7 mouse cellular contexts compared by ENCODE assay signal in the genomic region with DNA sequence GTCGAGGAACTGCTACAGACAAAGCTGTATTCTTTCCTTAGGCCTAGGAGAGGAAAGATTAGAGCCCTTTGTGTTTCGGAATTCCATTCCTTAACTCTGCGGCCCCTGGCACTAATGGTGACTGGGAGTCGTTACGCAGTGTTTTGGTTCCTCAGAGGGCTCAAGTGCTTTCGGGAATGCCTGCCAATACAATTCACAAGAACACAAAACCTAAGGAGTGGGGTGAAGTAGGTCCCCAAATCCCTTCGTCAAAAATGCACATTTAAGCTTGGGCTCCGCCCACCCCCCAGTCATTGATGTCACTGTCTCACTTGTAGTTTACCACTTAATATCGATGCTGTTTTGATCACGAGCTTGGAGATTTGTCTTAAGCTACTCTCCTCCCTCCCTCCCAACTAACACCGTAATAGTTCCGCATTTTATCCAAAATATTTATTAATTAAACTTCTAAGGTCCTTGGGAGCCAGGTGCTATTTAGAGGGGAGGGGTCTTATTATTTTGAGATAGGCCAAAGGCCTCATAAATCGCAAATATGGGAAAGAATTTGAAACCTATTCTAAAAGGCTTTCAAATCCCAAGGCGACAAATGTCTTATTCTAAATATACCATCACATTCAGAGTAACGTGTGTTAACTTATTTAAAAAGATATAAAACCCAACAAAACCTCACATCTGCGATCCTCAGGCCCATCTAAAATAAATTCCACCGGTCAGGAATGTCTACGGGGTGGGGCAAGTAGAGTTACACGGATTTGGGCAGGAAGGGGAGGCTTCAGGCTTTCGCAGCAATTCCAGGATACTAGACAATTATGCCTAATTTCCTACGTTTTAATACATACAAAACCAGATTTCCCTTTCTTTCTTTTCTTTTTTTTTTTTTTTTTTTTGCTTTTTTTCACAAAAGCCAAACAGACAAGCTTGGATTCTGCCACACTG.
DNase-seq lines count a peak whose midpoint lies in the region; ATAC-seq and TF ChIP-seq lines count a peak whose summit lies in the region.

No protein-coding gene starts in this region.

- ATAC-seq in forebrain, embryonic 15.5 days (replicated peaks), result no peak
- peak; percentile 16; the same call in 1 of the 2 replicates for ATAC-seq in lung, postnatal 0 days

- H3K36me3 ChIP-seq in forebrain, embryonic 15.5 days, result no peaks in the 10 kb centered on the region
- no peaks in the 10 kb centered on the region for H3K36me3 ChIP-seq in hindbrain, embryonic 10.5 days
- no peaks in the 10 kb centered on the region for H3K36me3 ChIP-seq in lung, postnatal 0 days (ENCODE audit: insufficient read depth, low read length)

- peaks cover 11% of the 10 kb centered on the region for H3K4me1 ChIP-seq in bone marrow macrophage, adult 2 months (ENCODE audit: control insufficient read depth, insufficient read depth, low read length)
- H3K4me1 ChIP-seq in forebrain, embryonic 15.5 days, result peaks cover 50% of the 10 kb centered on the region
- H3K4me1 ChIP-seq in hindbrain, embryonic 10.5 days (replicated peaks), result peaks cover 32% of the 10 kb centered on the region
- H3K4me1 ChIP-seq in lung, postnatal 0 days (ENCODE audit: insufficient read depth, low read depth, low read length), result peaks cover 17% of the 10 kb centered on the region

- H3K27ac ChIP-seq in bone marrow macrophage, adult 2 months (ENCODE audit: insufficient read depth, low read depth, low read length), result peak overlapping the region; percentile 100
- H3K27ac ChIP-seq in forebrain, embryonic 15.5 days (replicated peaks), result peak overlapping the region; percentile 100
- H3K27ac ChIP-seq in hindbrain, embryonic 10.5 days, result peak overlapping the region; percentile 100
- peak overlapping the region; percentile 99 for H3K27ac ChIP-seq in lung, postnatal 0 days (ENCODE audit: low read length)

- H3K9me3 ChIP-seq in forebrain, embryonic 15.5 days, result no peaks in the 10 kb centered on the region
- no peaks in the 10 kb centered on the region for H3K9me3 ChIP-seq in hindbrain, embryonic 10.5 days
- no peaks in the 10 kb centered on the region for H3K9me3 ChIP-seq in lung, postnatal 0 days (ENCODE audit: low read length)

- no peaks in the 10 kb centered on the region for H3K27me3 ChIP-seq in forebrain, embryonic 15.5 days
- H3K27me3 ChIP-seq in hindbrain, embryonic 10.5 days (ENCODE audit: insufficient read depth, poor library complexity, severe bottlenecking), result no peaks in the 10 kb centered on the region
- H3K27me3 ChIP-seq in lung, postnatal 0 days (replicated peaks; ENCODE audit: insufficient read depth, low read length), result no peaks in the 10 kb centered on the region

- no peak; the same call in 1 of the 2 replicates for TF ChIP-seq EP300 in lung, postnatal 0 days (IDR thresholded peaks at IDR 0.05)

- peak overlapping the region; percentile 83 for H3K9ac ChIP-seq in forebrain, embryonic 15.5 days (replicated peaks)
- peak overlapping the region; percentile 68 for H3K9ac ChIP-seq in lung, postnatal 0 days (replicated peaks; ENCODE audit: low read depth)

- 1% methylated on average over 21 of the region's 21 CpGs for WGBS in forebrain, embryonic 15.5 days
- WGBS in hindbrain, embryonic 10.5 days, result 5% methylated on average over 21 of the region's 21 CpGs
- WGBS in lung, postnatal 0 days, result 4% methylated on average over 21 of the region's 21 CpGs

- no peak for TF ChIP-seq POLR2A in bone marrow macrophage, adult 2 months (IDR thresholded peaks at IDR 0.05; ENCODE audit: borderline replicate concordance, low read depth, low read length)

- no peak for TF ChIP-seq CTCF in bone marrow macrophage, adult 2 months (IDR thresholded peaks at IDR 0.05; ENCODE audit: low read depth, low read length)
- TF ChIP-seq CTCF in lung, postnatal 0 days (IDR thresholded peaks at IDR 0.05), result no peak

- peak; percentile 78 for DNase-seq in MEL-GATA-1-ER (ENCODE audit: extremely low read depth, low read depth)
- DNase-seq in hindbrain, embryonic 10.5 days (ENCODE audit: low spot score), result peak; percentile 66
- peak; percentile 53 for DNase-seq in layer of hippocampus, adult 9-11 months
- peak; percentile 94 for DNase-seq in lung, postnatal 0 days (ENCODE audit: low spot score)
- peak; percentile 63 for DNase-seq in retina, embryonic 14.5 days (ENCODE audit: low spot score)

- peak overlapping the region; percentile 67 for H3K4me3 ChIP-seq in bone marrow macrophage, adult 2 months (ENCODE audit: insufficient read depth, low read length)
- peak overlapping the region; percentile 51 for H3K4me3 ChIP-seq in forebrain, embryonic 15.5 days
- H3K4me3 ChIP-seq in hindbrain, embryonic 10.5 days, result peak overlapping the region; percentile 70
- H3K4me3 ChIP-seq in lung, postnatal 0 days (ENCODE audit: low read depth, low read length), result peak overlapping the region; percentile 66

- peak overlapping the region; percentile 81 for H3K4me2 ChIP-seq in forebrain, embryonic 15.5 days (replicated peaks)
- peak overlapping the region; percentile 64 for H3K4me2 ChIP-seq in lung, postnatal 0 days (replicated peaks; ENCODE audit: low read depth, low read length)
